Mouse (Mus musculus) limb, embryonic 12.5 days (tissue): ENCODE data around the gene Fam129b. TPM values are rescaled to one million over a fixed set of nuclear protein-coding genes. Genes with fewer than 3 reads are reported as not detected.

ENCODE experiments used
- ATAC-seq: fragments of 200-750 bp; cut with Nextera tagmentation; 2 replicates; pipeline ENCODE4 v1.8.0; 2017; ENCODE audit warnings: low read depth, moderate TSS enrichment; ENCODE audit not compliant: insufficient number of reproducible peaks, insufficient read depth, low FRiP score, low TSS enrichment
- H3K27ac ChIP-seq: fragments of 300-500 bp; sonication (generic); 2 replicates; pipeline ENCODE4 v1.5.1; 2016; ENCODE audit warnings: mild to moderate bottlenecking, moderate library complexity
- H3K27me3 ChIP-seq: fragments of 300-500 bp; sonication (generic); 2 replicates; pipeline ENCODE4 v1.6.1; 2016; ENCODE audit warnings: mild to moderate bottlenecking, moderate library complexity
- H3K36me3 ChIP-seq: fragments of 300-500 bp; sonication (generic); 2 replicates; pipeline ENCODE4 v1.6.1; 2016; ENCODE audit warnings: mild to moderate bottlenecking, moderate library complexity
- H3K4me1 ChIP-seq: fragments of 300-500 bp; sonication (generic); replicated peaks from 2 replicates; pipeline ENCODE4 v1.6.1; 2016
- H3K4me2 ChIP-seq: fragments of 300-500 bp; sonication (generic); 2 replicates; pipeline ENCODE4 v1.6.1; 2016; ENCODE audit warnings: mild to moderate bottlenecking, moderate library complexity
- H3K4me3 ChIP-seq: fragments of 300-500 bp; sonication (generic); replicated peaks from 2 replicates; pipeline ENCODE4 v1.5.1; 2016; ENCODE audit warnings: mild to moderate bottlenecking
- H3K9ac ChIP-seq: fragments of 300-500 bp; sonication (generic); replicated peaks from 2 replicates; pipeline ENCODE4 v1.6.1; 2016; ENCODE audit warnings: mild to moderate bottlenecking, moderate library complexity
- H3K9me3 ChIP-seq: fragments of 300-500 bp; sonication (generic); 2 replicates; pipeline ENCODE4 v1.6.1; 2016; ENCODE audit warnings: mild to moderate bottlenecking, moderate library complexity
- WGBS: fragments of 180-500 bp; shearing (Covaris S2); methylation state at CpG from one replicate; pipeline ENCODE4 v1.1.7; 2016; 5-methylcytosine and 5-hydroxymethylcytosine counted together
- polyA plus RNA-seq: library from polyadenylated mRNA; unstranded; fragments of >200 nt; fragmentation: Nextera tagmentation; extraction: Ambion mirVana; gene quantifications from 2 replicates; pipeline ENCODE4 v1.2.1, GENCODE M21; 2016

Gene Fam129b
- polyA plus RNA-seq, 1 experiment from 2014 or later, result 48.0 TPM

DNA sequence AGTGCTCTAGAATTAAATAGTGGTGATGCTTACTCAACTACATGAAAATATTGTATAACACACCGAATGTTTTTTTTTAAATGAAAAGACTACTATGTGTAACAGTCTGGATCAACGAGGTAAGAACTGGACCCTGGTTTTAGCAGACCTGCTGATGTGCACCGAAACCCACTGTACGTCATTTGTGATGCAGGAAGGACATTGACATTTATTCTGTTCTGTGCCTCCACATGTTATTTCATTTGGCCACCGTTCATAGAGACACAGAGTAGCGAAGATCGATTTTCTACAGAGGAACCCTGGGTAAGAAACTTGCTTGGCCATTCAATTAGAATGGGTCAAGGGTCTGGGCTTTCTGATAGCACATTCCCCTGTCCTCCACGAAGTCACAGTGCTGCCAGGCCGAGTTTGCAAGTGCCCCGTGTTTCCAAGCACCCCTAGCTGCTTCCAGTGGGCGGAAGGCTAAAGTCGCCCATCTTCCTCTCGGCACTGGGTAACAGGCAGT, 90.3 kb downstream of the Fam129b start:
- Histone ChIP-seq H3K27ac (peak overlapping the region; percentile 95), H3K4me1 (peaks cover 46% of the 10 kb centered on the region), H3K9me3 (no peaks in the 10 kb centered on the region), H3K27me3 (no peaks in the 10 kb centered on the region), H3K4me2 (peak overlapping the region; percentile 87), H3K9ac (peak overlapping the region; percentile 76), H3K36me3 (peaks cover 28% of the 10 kb centered on the region), H3K4me3 (peak overlapping the region; percentile 59)
- WGBS, result 14% methylated on average over 13 of the region's 13 CpGs
- ATAC-seq, result no peak

DNA sequence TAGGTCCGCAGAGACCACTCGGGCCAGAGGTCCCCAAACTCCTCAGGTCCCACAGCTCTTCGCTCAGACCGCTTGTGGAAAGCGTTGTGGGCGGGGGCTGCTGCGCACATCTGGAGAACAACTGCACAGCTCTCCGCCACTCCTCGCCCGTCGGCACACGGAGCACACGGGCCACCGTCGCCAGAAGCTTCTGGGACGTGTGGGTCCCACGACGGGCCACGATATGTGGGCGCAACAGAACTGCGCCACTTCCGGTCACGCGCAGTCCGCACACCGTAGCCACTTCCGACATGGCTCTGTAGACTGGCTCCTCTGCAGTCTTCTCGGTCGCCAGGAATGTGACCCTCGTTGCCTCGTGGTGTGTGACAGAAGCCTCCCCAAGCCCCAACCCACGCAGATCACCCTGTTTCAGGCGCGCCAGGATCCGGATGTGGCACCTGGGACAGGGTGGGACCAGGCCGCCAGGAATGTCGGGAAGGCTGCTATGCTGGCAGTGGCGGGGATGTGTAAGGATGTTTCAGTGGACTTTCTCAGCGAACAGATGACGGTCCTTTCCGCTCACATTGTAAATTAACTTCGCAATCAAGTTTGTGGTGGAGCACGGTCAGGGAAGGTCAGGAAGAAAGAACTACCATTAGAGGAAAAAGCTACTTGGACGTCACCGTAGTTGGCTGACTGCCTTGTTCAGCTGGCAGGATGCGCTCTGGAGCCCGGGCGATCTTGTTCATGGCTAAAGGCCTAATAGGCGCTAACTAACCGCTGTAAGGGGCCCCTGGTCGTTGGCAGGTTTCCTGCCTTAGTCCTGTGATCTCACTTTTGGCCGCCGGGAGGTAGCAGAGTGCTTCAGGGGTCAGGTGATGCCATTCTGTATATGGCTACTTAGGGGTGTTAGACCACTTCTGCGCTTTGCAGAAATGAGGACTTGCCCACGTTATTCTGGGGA, 91.0 kb downstream of the Fam129b start:
- Histone ChIP-seq H3K9ac (peak overlapping the region; percentile 76), H3K27me3 (no peaks in the 10 kb centered on the region), H3K4me2 (peak overlapping the region; percentile 87), H3K4me3 (peak overlapping the region; percentile 59), H3K36me3 (peaks cover 28% of the 10 kb centered on the region), H3K4me1 (peaks cover 46% of the 10 kb centered on the region), H3K9me3 (no peaks in the 10 kb centered on the region), H3K27ac (peak overlapping the region; percentile 95)
- WGBS, result 1% methylated on average over 55 of the region's 55 CpGs
- ATAC-seq, result peak; percentile 80

DNA sequence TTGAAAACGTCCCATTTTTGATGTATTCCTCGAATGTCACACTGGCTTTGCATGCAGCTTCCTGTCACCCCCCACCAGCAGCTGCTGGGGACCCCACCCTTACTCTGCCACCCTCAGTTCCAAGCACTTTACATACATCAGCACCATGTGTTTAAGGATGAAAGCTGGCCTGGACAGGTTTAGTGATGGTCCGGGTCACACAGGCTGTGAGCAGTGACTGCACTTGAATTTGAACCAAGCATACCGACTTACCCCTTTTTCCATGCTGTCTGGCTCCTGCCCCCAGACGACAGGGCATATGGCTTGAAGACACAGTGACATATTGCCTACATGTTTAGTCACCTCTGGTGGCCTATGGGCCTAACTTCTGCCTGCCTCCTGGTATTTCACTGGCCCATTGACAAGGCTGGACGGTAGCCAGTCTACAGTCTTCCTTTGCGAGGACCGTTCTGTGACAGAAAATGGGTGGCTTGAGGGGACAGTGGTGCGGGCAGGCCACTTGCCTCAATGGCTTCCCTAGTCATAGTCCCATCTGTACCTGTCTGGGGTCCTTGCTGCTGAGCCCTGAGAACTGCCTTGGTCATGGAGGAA, 92.2 kb downstream of the Fam129b start:
- no peaks in the 10 kb centered on the region for H3K9me3 ChIP-seq
- H3K27ac ChIP-seq, result no peak overlapping the region
- H3K27me3 ChIP-seq, result no peaks in the 10 kb centered on the region
- ATAC-seq, result no peak
- peaks cover 28% of the 10 kb centered on the region for H3K36me3 ChIP-seq
- H3K9ac ChIP-seq, result peak overlapping the region; percentile 76
- peaks cover 39% of the 10 kb centered on the region for H3K4me1 ChIP-seq
- H3K4me3 ChIP-seq, result peak overlapping the region; percentile 59; the same call in 1 of the 2 replicates
- peak overlapping the region; percentile 87 for H3K4me2 ChIP-seq
- WGBS, result 84% methylated on average over 9 of the region's 9 CpGs

DNA sequence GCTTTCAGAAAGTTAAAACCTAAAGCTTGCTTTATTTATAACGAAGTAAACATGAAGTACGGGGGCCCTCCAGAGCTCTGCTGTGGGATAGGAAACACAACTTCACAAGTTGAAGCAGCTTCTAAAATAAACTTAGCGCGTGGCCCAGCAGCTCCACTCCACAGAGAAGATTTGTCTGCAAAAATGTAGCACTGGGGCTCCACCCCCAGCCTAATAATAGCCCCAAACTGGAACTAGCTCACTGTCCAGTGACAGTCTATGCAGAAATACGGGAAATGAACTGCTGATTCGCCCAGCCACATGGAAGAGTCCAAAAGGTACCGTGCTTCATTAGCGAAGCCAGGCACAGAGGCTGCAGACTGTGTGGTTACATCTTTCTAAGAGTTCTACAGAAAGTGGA, 93.4 kb downstream of the Fam129b start:
- Histone ChIP-seq H3K27me3 (no peaks in the 10 kb centered on the region), H3K4me2 (no peak overlapping the region), H3K4me1 (peaks cover 28% of the 10 kb centered on the region), H3K36me3 (peaks cover 28% of the 10 kb centered on the region), H3K9ac (no peak overlapping the region), H3K9me3 (no peaks in the 10 kb centered on the region), H3K27ac (no peak overlapping the region), H3K4me3 (no peak overlapping the region)
- no peak for ATAC-seq
- 87% methylated on average over 8 of the region's 8 CpGs for WGBS

DNA sequence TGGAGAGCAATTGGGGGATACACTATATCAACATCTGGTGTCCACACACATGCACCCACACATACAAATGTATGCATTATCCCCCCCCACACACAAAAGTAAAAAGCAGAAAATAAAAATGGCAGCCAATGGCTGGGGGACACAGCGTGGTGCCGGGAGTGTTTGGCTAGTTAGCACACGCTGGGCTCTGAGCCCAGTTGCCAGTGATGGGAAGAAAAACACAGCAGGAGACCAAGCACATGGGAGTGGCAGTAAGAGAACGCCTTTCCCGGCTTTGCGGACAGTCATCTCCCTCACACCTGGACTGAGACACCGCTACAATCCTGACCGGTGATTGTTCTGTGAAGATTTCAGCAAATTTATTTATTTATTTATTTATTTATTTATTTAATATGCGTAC, 95.3 kb downstream of the Fam129b start:
- H3K27ac ChIP-seq, result no peak overlapping the region
- H3K9me3 ChIP-seq, result no peaks in the 10 kb centered on the region
- ATAC-seq, result no peak
- H3K4me1 ChIP-seq, result peaks cover 13% of the 10 kb centered on the region
- H3K4me2 ChIP-seq, result no peak overlapping the region
- H3K9ac ChIP-seq, result no peak overlapping the region
- 51% methylated on average over 9 of the region's 9 CpGs for WGBS
- peaks cover 40% of the 10 kb centered on the region for H3K36me3 ChIP-seq
- no peaks in the 10 kb centered on the region for H3K27me3 ChIP-seq
- H3K4me3 ChIP-seq, result no peak overlapping the region

DNA sequence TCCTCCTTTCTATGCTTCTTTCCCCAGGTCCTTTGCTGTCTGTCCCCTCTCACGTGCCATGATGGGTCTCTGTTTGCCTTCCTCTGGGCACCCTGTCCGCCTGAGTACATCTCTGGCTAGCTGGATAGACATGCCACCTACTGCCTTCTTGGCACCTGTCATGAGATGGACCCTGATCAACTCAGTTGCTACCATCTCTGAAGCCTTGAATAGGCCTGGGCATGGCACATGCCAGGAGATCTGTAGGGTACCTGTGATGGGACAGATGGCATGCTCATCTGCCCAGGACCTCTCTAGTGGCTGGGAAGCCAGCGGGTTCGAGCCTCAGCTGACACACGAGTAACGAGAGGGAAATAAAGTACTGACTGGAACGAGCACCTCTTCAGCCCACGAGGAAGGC, 98.3 kb downstream of the Fam129b start:
- 86% methylated on average over 8 of the region's 8 CpGs for WGBS
- Histone ChIP-seq H3K4me2 (no peak overlapping the region), H3K4me1 (no peaks in the 10 kb centered on the region), H3K27ac (no peak overlapping the region), H3K9ac (no peak overlapping the region), H3K9me3 (no peaks in the 10 kb centered on the region), H3K4me3 (no peak overlapping the region), H3K27me3 (no peaks in the 10 kb centered on the region), H3K36me3 (peaks cover 44% of the 10 kb centered on the region)
- no peak for ATAC-seq

Other genes with a start within 250 kb of the Fam129b start
- gene Eng, start 229.5 kb upstream of the Fam129b start, polyA plus RNA-seq, result 24.7 and 25.7 TPM in 2 replicates
- gene Fpgs, start 172.0 kb upstream of the Fam129b start, polyA plus RNA-seq, result 31.0 and 32.9 TPM in 2 replicates
- gene Cdk9, start 163.0 kb upstream of the Fam129b start, polyA plus RNA-seq, result 129 and 136 TPM in 2 replicates
- gene Sh2d3c, start 155.1 kb upstream of the Fam129b start, polyA plus RNA-seq, result 17.0 and 17.1 TPM in 2 replicates
- gene 6330409D20Rik, start 135.1 kb upstream of the Fam129b start, polyA plus RNA-seq, result not detected in 2 replicates
- 58.8 and 62.7 TPM in 2 replicates for gene Tor2a, start 118.9 kb upstream of the Fam129b start, polyA plus RNA-seq
- 0.28 and 0.35 TPM in 2 replicates for gene Ttc16, start 100.5 kb upstream of the Fam129b start, polyA plus RNA-seq
- 3.8 and 4.2 TPM in 2 replicates for gene Ptrh1, start 100.3 kb upstream of the Fam129b start, polyA plus RNA-seq
- gene Cfap157, start 91.7 kb upstream of the Fam129b start, polyA plus RNA-seq, result 0.35 and 1.2 TPM in 2 replicates
- gene Stxbp1, start 28.9 kb upstream of the Fam129b start, polyA plus RNA-seq, result 18.8 and 20.0 TPM in 2 replicates
- gene Rpl12, start 85.4 kb downstream of the Fam129b start, polyA plus RNA-seq, result 184 and 185 TPM in 2 replicates
- gene Lrsam1, start 85.5 kb downstream of the Fam129b start, polyA plus RNA-seq, result 10.4 and 11.8 TPM in 2 replicates
- 25.4 and 25.7 TPM in 2 replicates for gene Slc2a8, start 106.0 kb downstream of the Fam129b start, polyA plus RNA-seq